Mouse (Mus musculus) midbrain, postnatal 0 days (tissue): Measurements from ENCODE around the gene Strn4. TPM values are rescaled to one million over a fixed set of nuclear protein-coding genes. Genes with fewer than 3 reads are reported as not detected.

Experiments used
- ATAC-seq: fragments of 200-750 bp; cut with Nextera tagmentation; 2 replicates; pipeline ENCODE4 v1.8.0; 2017; ENCODE audit warnings: moderate number of reproducible peaks, mild to moderate bottlenecking, moderate TSS enrichment, moderate library complexity; ENCODE audit not compliant: low FRiP score
- DNase-seq: peaks from one replicate; pipeline ENCODE4 v3.0.0-alpha.2; 2015; ENCODE audit warnings: low spot score
- H3K27ac ChIP-seq: fragments of 300-500 bp; sonication (generic); 2 replicates; pipeline ENCODE4 v1.5.1; 2014; ENCODE audit warnings: low read depth, mild to moderate bottlenecking, low read length, mixed read lengths
- H3K27me3 ChIP-seq: fragments of 300-500 bp; sonication (generic); 2 replicates; pipeline ENCODE4 v1.6.1; 2014; ENCODE audit warnings: low read length, control low read depth, mixed read lengths; ENCODE audit not compliant: insufficient read depth
- H3K36me3 ChIP-seq: fragments of 300-500 bp; sonication (generic); 2 replicates; pipeline ENCODE4 v1.6.1; 2014; ENCODE audit warnings: low read length, control low read depth, mixed read lengths; ENCODE audit not compliant: insufficient read depth
- H3K4me1 ChIP-seq: fragments of 300-500 bp; sonication (generic); 2 replicates; pipeline ENCODE4 v1.6.1; 2014; ENCODE audit warnings: mild to moderate bottlenecking, control low read depth, antibody characterized with exemption, low read length, mixed read lengths; ENCODE audit not compliant: insufficient read depth
- H3K4me2 ChIP-seq: fragments of 300-500 bp; sonication (generic); 2 replicates; pipeline ENCODE4 v1.6.1; 2014; ENCODE audit warnings: low read depth, mild to moderate bottlenecking, low read length, mixed read lengths; ENCODE audit not compliant: poor library complexity, severe bottlenecking
- H3K4me3 ChIP-seq: fragments of 300-500 bp; sonication (generic); 2 replicates; pipeline ENCODE4 v1.5.1; 2014; ENCODE audit warnings: low read depth, mild to moderate bottlenecking, low read length, moderate library complexity
- H3K9ac ChIP-seq: fragments of 300-500 bp; sonication (generic); replicated peaks from 2 replicates; pipeline ENCODE4 v1.6.1; 2014; ENCODE audit warnings: mild to moderate bottlenecking, low read length, moderate library complexity, mixed read lengths; ENCODE audit not compliant: poor library complexity, severe bottlenecking
- H3K9me3 ChIP-seq: fragments of 300-500 bp; sonication (generic); 2 replicates; pipeline ENCODE4 v1.6.1; 2016; ENCODE audit warnings: low read length, control low read depth
- CTCF ChIP-seq: IDR thresholded peaks from 2 replicates; pipeline ENCODE4 v1.5.1; 2016; ENCODE audit warnings: antibody characterized with exemption, mild to moderate bottlenecking
- WGBS: fragments of 180-500 bp; shearing (Covaris S2); extraction: QIAGEN DNeasy Blood & Tissue Kit; methylation state at CpG from one replicate; pipeline ENCODE4 v1.1.7; 2014; 5-methylcytosine and 5-hydroxymethylcytosine counted together
- polyA plus RNA-seq: library from polyadenylated mRNA; unstranded; fragments of >200 nt; fragmentation: Nextera tagmentation; extraction: Ambion mirVana; gene quantifications from 2 replicates; pipeline ENCODE4 v1.2.1, GENCODE M21; 2015
- total RNA-seq: library from RNA; depleted of rRNA; stranded (reverse); fragments of >200 nt; gene quantifications from 2 replicates; pipeline ENCODE4 v1.2.3, GENCODE M21; 2014

The Strn4 gene
- total and polyA plus RNA-seq, 2 experiments from 2014 or later = 165 to 291 TPM

DNA sequence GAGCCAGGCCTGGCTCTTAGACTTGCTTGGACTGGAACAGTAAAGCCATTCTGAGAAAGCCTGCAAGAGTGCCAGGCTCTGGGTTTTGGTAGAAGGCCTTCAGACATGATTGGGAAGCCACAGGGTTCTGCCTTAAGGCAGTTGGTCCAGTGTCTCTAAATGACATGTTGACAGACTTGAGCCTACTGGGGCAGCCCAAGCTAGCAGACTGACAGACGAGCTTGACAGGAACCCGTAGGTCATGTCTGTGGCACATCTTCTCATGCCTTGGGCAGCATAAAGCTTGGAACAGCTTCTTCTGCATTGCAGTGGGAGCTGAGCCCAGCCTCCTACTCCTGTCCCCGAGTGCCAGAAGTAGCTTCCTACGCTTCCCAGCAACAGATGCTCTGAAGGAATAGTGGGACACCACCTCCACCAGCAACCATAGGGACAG, 6.0 kb downstream of the Strn4 start:
- peaks cover 27% of the 10 kb centered on the region for H3K4me1 ChIP-seq
- H3K9ac ChIP-seq = no peak overlapping the region
- H3K4me3 ChIP-seq = no peak overlapping the region
- peaks cover 33% of the 10 kb centered on the region for H3K36me3 ChIP-seq
- H3K9me3 ChIP-seq = no peaks in the 10 kb centered on the region
- TF ChIP-seq CTCF = no peak
- 80% methylated on average over 4 of the region's 4 CpGs for WGBS
- ATAC-seq = no peak
- peak; percentile 19 for DNase-seq
- H3K27ac ChIP-seq = peak overlapping the region; percentile 12; the same call in 1 of the 2 replicates
- H3K4me2 ChIP-seq = no peak overlapping the region
- no peaks in the 10 kb centered on the region for H3K27me3 ChIP-seq

DNA sequence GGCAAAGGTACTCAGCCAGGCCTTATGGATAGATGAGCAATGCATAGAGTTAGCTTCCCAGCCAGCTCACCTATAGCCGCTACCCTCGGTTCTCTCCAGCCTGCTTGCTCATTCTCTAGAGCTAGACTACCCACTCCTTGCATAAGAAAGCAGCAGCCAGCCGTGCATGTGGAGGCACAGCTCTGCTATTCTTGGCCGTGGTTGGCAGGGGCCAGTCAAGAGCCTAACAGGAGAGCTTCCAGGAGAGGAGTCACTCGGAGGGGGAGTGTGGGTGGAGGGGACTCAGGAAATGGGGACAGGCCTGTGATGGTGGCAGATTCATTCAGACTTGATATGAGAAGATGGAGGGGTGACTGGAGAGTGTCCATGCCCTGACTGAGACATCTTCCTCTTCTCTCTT, 8.0 kb downstream of the Strn4 start:
- 73% methylated on average over 5 of the region's 5 CpGs for WGBS
- Histone ChIP-seq H3K9ac (no peak overlapping the region), H3K4me3 (no peak overlapping the region), H3K27ac (no peak overlapping the region), H3K36me3 (peaks cover 50% of the 10 kb centered on the region), H3K9me3 (no peaks in the 10 kb centered on the region), H3K4me2 (no peak overlapping the region), H3K4me1 (peaks cover 18% of the 10 kb centered on the region), H3K27me3 (no peaks in the 10 kb centered on the region)
- ATAC-seq = no peak
- TF ChIP-seq CTCF = no peak
- DNase-seq = no peak

DNA sequence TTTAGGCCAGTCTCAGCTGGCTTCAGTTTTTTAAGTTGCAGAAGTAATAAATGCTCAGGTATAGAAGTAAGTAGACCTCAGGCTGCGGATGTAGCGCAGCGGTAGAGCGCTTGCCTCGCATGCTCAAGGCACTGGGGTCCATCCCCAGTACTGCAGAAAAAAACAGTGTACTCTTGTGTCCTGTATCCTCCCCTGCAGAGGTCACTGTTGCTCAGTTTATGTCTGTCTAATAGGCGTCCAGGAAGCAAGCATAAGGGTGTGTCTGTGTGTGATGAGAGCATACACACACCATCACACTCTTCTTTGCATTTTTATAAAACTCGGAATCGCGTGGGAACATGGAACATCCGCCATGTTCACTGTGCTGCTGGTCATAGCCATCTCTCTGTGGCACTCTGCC, 10.1 kb downstream of the Strn4 start:
- 85% methylated on average over 10 of the region's 10 CpGs for WGBS
- Histone ChIP-seq H3K4me1 (0 out of 2 replicates have a peak, but pooled peaks cover 3% of the 10 kb centered on the region), H3K36me3 (peaks cover 70% of the 10 kb centered on the region), H3K4me3 (no peak overlapping the region), H3K4me2 (no peak overlapping the region), H3K27me3 (no peaks in the 10 kb centered on the region), H3K9ac (no peak overlapping the region), H3K9me3 (no peaks in the 10 kb centered on the region), H3K27ac (no peak overlapping the region)
- ATAC-seq (0 out of 2 replicates have a peak, but pooled peaks have one; percentile 18), DNase-seq (peak; percentile 36)
- TF ChIP-seq CTCF = peak; percentile 53

DNA sequence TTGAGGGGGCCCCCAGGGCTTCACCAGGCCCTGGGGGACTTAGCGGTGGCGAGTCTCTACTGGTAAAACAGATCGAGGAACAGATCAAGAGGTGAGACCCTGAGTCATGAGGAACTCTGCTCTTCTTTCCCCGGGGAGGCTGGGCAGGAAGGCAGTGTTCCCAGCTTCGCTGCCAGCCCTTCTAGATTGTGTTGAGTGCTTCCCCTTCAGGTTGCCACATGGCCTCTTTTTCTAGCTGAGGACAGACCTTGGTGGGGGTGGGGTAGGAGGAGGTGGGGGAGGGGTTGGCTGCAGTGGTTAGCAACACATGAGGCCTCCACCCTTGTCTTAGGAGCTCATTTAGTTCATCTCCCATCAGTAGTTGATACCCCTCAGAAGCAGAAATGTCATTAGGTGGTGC, 10.9 kb downstream of the Strn4 start:
- WGBS = 93% methylated on average over 5 of the region's 5 CpGs
- Histone ChIP-seq H3K9me3 (no peaks in the 10 kb centered on the region), H3K4me3 (no peak overlapping the region), H3K27me3 (no peaks in the 10 kb centered on the region), H3K4me2 (no peak overlapping the region), H3K27ac (no peak overlapping the region), H3K9ac (no peak overlapping the region), H3K36me3 (peaks cover 78% of the 10 kb centered on the region), H3K4me1 (no peaks in the 10 kb centered on the region)
- DNase-seq = no peak
- ATAC-seq = no peak
- no peak for TF ChIP-seq CTCF

DNA sequence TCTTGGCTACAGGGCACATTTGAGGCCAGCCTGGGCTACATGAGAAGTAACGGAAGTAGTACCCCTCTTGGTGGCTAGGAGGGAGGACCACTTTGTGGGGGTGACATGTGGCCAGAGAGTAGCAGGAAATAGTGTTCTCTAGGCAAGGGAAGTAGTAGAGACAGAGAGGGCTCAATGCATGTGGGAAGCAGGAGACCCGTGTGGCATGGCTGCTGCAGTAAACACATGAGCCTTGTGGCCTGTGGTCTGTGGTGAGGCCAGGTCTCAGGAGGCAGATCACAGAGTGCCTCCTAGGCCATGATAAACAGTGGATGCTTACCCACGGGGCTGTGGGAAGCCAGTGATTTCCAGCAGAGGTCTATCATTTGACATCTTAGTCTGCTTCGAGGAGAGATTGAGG, 11.6 kb downstream of the Strn4 start:
- no peak for DNase-seq
- peaks cover 85% of the 10 kb centered on the region for H3K36me3 ChIP-seq
- no peaks in the 10 kb centered on the region for H3K9me3 ChIP-seq
- TF ChIP-seq CTCF = no peak
- H3K4me1 ChIP-seq = no peaks in the 10 kb centered on the region
- WGBS = 82% methylated on average over 4 of the region's 4 CpGs
- H3K27me3 ChIP-seq = no peaks in the 10 kb centered on the region
- ATAC-seq = no peak
- H3K27ac ChIP-seq = no peak overlapping the region
- H3K4me3 ChIP-seq = no peak overlapping the region
- no peak overlapping the region for H3K4me2 ChIP-seq
- H3K9ac ChIP-seq = no peak overlapping the region

DNA sequence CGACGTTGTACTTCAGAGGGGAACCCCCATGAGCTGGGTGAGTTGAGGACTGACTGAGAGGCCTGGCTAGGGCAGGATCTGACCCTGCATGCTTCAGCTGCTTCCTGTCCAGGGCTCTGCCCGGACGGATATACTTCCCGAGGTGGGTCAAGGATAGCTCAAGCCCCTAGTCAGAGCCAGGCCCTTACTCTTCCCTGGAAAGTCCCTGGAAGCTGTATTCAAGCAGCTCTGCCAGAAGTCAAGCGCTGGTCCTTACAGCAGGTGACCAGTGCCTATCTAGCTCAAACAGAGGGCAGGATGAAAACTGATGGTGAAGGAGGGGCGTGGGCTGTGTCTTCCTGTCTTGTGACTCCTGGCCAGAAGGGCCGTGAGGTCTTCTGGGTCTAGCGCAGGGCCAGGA, 14.8 kb downstream of the Strn4 start:
- no peaks in the 10 kb centered on the region for H3K4me1 ChIP-seq
- no peak overlapping the region for H3K4me3 ChIP-seq
- DNase-seq = no peak
- no peak overlapping the region for H3K9ac ChIP-seq
- H3K27me3 ChIP-seq = no peaks in the 10 kb centered on the region
- peaks cover 90% of the 10 kb centered on the region for H3K36me3 ChIP-seq
- no peaks in the 10 kb centered on the region for H3K9me3 ChIP-seq
- 89% methylated on average over 9 of the region's 9 CpGs for WGBS
- ATAC-seq = no peak
- TF ChIP-seq CTCF = no peak
- H3K27ac ChIP-seq = no peak overlapping the region
- no peak overlapping the region for H3K4me2 ChIP-seq
